Mouse (Mus musculus) heart, postnatal 10 days (tissue): Measurements from ENCODE around the gene A630076J17Rik. TPM values are rescaled to one million over a fixed set of nuclear protein-coding genes. Genes with fewer than 3 reads are reported as not detected.

Source experiments
- DNase-seq, 2 experiments: peaks; one replicate each; pipeline ENCODE4 v3.0.0; 2021
- intact Hi-C: fragments of 180-260 bp; cut with DNase I; formaldehyde crosslinking; loops from one replicate; pipeline ENCODE4 v1.15.1; 2025
- total RNA-seq, 2 experiments: library from RNA; stranded (reverse); gene quantifications; 2 replicates each; pipeline ENCODE4 v1.2.3; 2021

Gene A630076J17Rik
- total RNA-seq, 2 experiments from 2014 or later = not detected

GRCm38 (mm10) chr3:107225820-107226219, 4.6 kb upstream of the A630076J17Rik start:
- DNase-seq = no peak
- intact Hi-C loops = no loop called here

GRCm38 (mm10) chr3:107229221-107229620, 1.2 kb upstream of the A630076J17Rik start:
- no peak for DNase-seq
- intact Hi-C loops = no loop called here

GRCm38 (mm10) chr3:107229822-107230221, 592 bp upstream of the A630076J17Rik start:
- DNase-seq = peak in 1 of 2 experiments; percentile 24
- intact Hi-C loops = no loop called here

GRCm38 (mm10) chr3:107231202-107231601, 788 bp downstream of the A630076J17Rik start:
- intact Hi-C loops = no loop called here

GRCm38 (mm10) chr3:107233351-107233813, 3.0 kb downstream of the A630076J17Rik start:
- intact Hi-C loops = loop anchor here (1.0 to 2.0 kb wide), 4 partner anchors 27 to 233 kb away; no protein-coding TSS in a partner anchor
- DNase-seq = peak; percentile 87 to 94

More at GRCm38 (mm10) chr3:107231202-107231601, 788 bp downstream of the A630076J17Rik start:
- DNase-seq = no peak

GRCm38 (mm10) chr3:107233945-107234344, 3.5 kb downstream of the A630076J17Rik start:
- DNase-seq = no peak
- intact Hi-C loops = loop anchor here (1.0 to 2.0 kb wide), 4 partner anchors 27 to 232 kb away; no protein-coding TSS in a partner anchor

- DNase-seq = no peak
- intact Hi-C loops = no loop called here
These were observed 7.6 kb downstream of the A630076J17Rik start for GRCm38 (mm10) chr3:107238051-107238450.

GRCm38 (mm10) chr3:107238471-107238980, 8.1 kb downstream of the A630076J17Rik start:
- no peak for DNase-seq
- intact Hi-C loops = no loop called here

GRCm38 (mm10) chr3:107239607-107240006, 9.2 kb downstream of the A630076J17Rik start, which contains the start of gene Prok1:
Gene Prok1, minus strand, starts transcription at chr3:107239707.
- DNase-seq = no peak
- intact Hi-C loops = no loop called here

GRCm38 (mm10) chr3:107241389-107242094, 11.1 kb downstream of the A630076J17Rik start:
- intact Hi-C loops = no loop called here
- no peak for DNase-seq

- no peak for DNase-seq
- intact Hi-C loops = no loop called here
These were observed 16.5 kb downstream of the A630076J17Rik start for GRCm38 (mm10) chr3:107246876-107247275.

- no peak for DNase-seq
- intact Hi-C loops = no loop called here
These were observed 18.6 kb downstream of the A630076J17Rik start for GRCm38 (mm10) chr3:107249042-107249441.

- no peak for DNase-seq
- intact Hi-C loops = no loop called here
These were observed 19.9 kb downstream of the A630076J17Rik start for GRCm38 (mm10) chr3:107250320-107250719.

- intact Hi-C loops = no loop called here
- peak; percentile 35 to 49 for DNase-seq
These were observed 21.6 kb downstream of the A630076J17Rik start for GRCm38 (mm10) chr3:107252035-107252434.

- intact Hi-C loops = no loop called here
- no peak for DNase-seq
These were observed 23.5 kb downstream of the A630076J17Rik start for GRCm38 (mm10) chr3:107253925-107254324.

GRCm38 (mm10) chr3:107255992-107256391, 25.6 kb downstream of the A630076J17Rik start:
- intact Hi-C loops = no loop called here
- no peak for DNase-seq

GRCm38 (mm10) chr3:107256724-107257123, 26.3 kb downstream of the A630076J17Rik start:
- DNase-seq = no peak
- intact Hi-C loops = no loop called here

- no peak for DNase-seq
- intact Hi-C loops = no loop called here
These were observed 27.5 kb downstream of the A630076J17Rik start for GRCm38 (mm10) chr3:107257924-107258323.

- peak; percentile 40 to 52 for DNase-seq
- intact Hi-C loops = no loop called here
These were observed 30.8 kb downstream of the A630076J17Rik start for GRCm38 (mm10) chr3:107260956-107261850.

GRCm38 (mm10) chr3:107261851-107262165, 31.4 kb downstream of the A630076J17Rik start:
- intact Hi-C loops = no loop called here
- DNase-seq = no peak

- no peak for DNase-seq
- intact Hi-C loops = no loop called here
These were observed 36.5 kb downstream of the A630076J17Rik start for GRCm38 (mm10) chr3:107266814-107267345.
